Mouse (Mus musculus) cortical plate, adult 2 months (tissue): ENCODE measurements around the gene Ago4.

Experiments used
- CTCF ChIP-seq: fragments of 200-500 bp; IDR thresholded peaks from 2 replicates; pipeline ENCODE4 v1.5.1; 2011; ENCODE audit warnings: mild to moderate bottlenecking, control low read depth, low read length; ENCODE audit not compliant: insufficient read depth; ENCODE audit errors: extremely low read depth
- POLR2A ChIP-seq: fragments of 200-500 bp; IDR thresholded peaks from 2 replicates; pipeline ENCODE4 v1.6.1; 2011; ENCODE audit warnings: mild to moderate bottlenecking, low read length, control low read depth; ENCODE audit not compliant: insufficient read depth; ENCODE audit errors: extremely low read depth

DNA sequence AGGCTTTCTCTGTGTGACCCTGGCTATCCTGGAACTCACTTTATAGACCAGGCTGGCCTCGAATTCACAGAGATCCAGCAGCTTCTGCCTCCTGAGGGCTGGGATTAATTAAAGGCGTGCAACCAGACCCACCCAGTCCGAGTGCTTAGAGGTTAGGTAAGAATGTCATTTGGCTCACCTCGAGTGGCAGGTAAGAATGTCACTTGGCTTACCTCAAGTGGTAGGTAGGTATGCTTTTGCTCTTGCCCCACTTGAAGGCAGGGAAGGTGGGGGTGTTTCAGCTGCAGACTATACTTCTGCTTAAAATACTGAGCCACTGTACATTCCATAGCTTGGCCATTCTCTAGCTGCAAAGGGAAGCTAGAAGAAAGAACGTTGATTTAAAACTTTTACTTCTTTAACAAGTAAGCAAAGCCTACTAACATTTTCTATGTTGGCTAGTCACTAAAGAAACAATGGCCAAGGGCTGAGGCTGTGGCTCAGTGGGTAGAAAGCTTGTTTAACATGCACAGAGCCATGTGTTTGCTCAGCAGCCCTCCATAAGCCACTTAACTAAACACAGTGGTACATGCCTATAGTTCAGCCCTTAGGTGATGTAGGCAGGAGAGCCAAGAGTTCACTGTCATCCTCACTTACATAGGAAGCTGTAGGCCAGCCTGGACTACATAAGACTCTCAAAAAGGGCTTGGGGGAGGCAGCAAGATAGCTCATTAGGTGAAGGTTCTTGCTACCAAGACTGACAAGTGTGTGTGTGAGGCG lies 20.8 kb downstream of the Ago4 start:
- TF ChIP-seq CTCF (no peak), POLR2A (no peak)
